Mouse (Mus musculus): ENCODE measurements at regions not wholly inside any gene's neighbourhood (a gene's known extent, or its start where the extent isn't known, plus 50 kb on each side); places are given as distances from the start of the nearest gene placed in this dataset.

- no peak overlapping the region for H3K4me3 ChIP-seq (ENCODE audit: control insufficient read depth, low read depth, low read length)
- no peak overlapping the region for H3K27ac ChIP-seq (ENCODE audit: control insufficient read depth, insufficient read depth, low read depth, low read length)
- TF ChIP-seq POLR2A (IDR thresholded peaks at IDR 0.05; ENCODE audit: control insufficient read depth, low read depth, low read length) (no peak), CTCF (IDR thresholded peaks at IDR 0.05; ENCODE audit: control insufficient read depth, insufficient read depth, insufficient replicate concordance, low read depth, low read length) (no peak)
- no peaks in the 10 kb centered on the region for H3K36me3 ChIP-seq (ENCODE audit: control insufficient read depth, insufficient read depth, low read length)
- peaks cover 2% of the 10 kb centered on the region; the same call in 1 of the 2 replicates for H3K4me1 ChIP-seq (ENCODE audit: control insufficient read depth, insufficient read depth, low read length)
- no peaks in the 10 kb centered on the region for H3K27me3 ChIP-seq (ENCODE audit: control insufficient read depth, insufficient read depth, low read length)
Measured at GRCm38 (mm10) chr14:47862556-47862955, 214.3 kb downstream of the Ktn1 start.

GRCm38 (mm10) chr14:47863067-47863466, 214.8 kb downstream of the Ktn1 start:
- H3K27ac ChIP-seq (ENCODE audit: control insufficient read depth, insufficient read depth, low read depth, low read length), result no peak overlapping the region
- H3K36me3 ChIP-seq (ENCODE audit: control insufficient read depth, insufficient read depth, low read length), result no peaks in the 10 kb centered on the region
- H3K4me3 ChIP-seq (ENCODE audit: control insufficient read depth, low read depth, low read length), result no peak overlapping the region
- TF ChIP-seq POLR2A (IDR thresholded peaks at IDR 0.05; ENCODE audit: control insufficient read depth, low read depth, low read length) (no peak), CTCF (IDR thresholded peaks at IDR 0.05; ENCODE audit: control insufficient read depth, insufficient read depth, insufficient replicate concordance, low read depth, low read length) (no peak)
- no peaks in the 10 kb centered on the region for H3K27me3 ChIP-seq (ENCODE audit: control insufficient read depth, insufficient read depth, low read length)
- peaks cover 2% of the 10 kb centered on the region; the same call in 1 of the 2 replicates for H3K4me1 ChIP-seq (ENCODE audit: control insufficient read depth, insufficient read depth, low read length)

- no peak overlapping the region for H3K27ac ChIP-seq (ENCODE audit: control insufficient read depth, insufficient read depth, low read depth, low read length)
- no peak overlapping the region for H3K4me3 ChIP-seq (ENCODE audit: control insufficient read depth, low read depth, low read length)
- TF ChIP-seq POLR2A (IDR thresholded peaks at IDR 0.05; ENCODE audit: control insufficient read depth, low read depth, low read length), result no peak
- no peak for TF ChIP-seq CTCF (IDR thresholded peaks at IDR 0.05; ENCODE audit: control insufficient read depth, insufficient read depth, insufficient replicate concordance, low read depth, low read length)
- no peaks in the 10 kb centered on the region for H3K36me3 ChIP-seq (ENCODE audit: control insufficient read depth, insufficient read depth, low read length)
- H3K4me1 ChIP-seq (ENCODE audit: control insufficient read depth, insufficient read depth, low read length), result peaks cover 2% of the 10 kb centered on the region; the same call in 1 of the 2 replicates
- H3K27me3 ChIP-seq (ENCODE audit: control insufficient read depth, insufficient read depth, low read length), result no peaks in the 10 kb centered on the region
Measured at GRCm38 (mm10) chr14:47863701-47864100, 215.5 kb downstream of the Ktn1 start.

- TF ChIP-seq POLR2A (IDR thresholded peaks at IDR 0.05; ENCODE audit: control insufficient read depth, low read depth, low read length) (no peak), CTCF (IDR thresholded peaks at IDR 0.05; ENCODE audit: control insufficient read depth, insufficient read depth, insufficient replicate concordance, low read depth, low read length) (no peak)
- Histone ChIP-seq H3K27me3 (ENCODE audit: control insufficient read depth, insufficient read depth, low read length) (no peaks in the 10 kb centered on the region), H3K36me3 (ENCODE audit: control insufficient read depth, insufficient read depth, low read length) (no peaks in the 10 kb centered on the region)
Measured at GRCm38 (mm10) chr14:47867017-47867416, 218.8 kb downstream of the Ktn1 start.

GRCm38 (mm10) chr14:47868258-47868780, 220.1 kb downstream of the Ktn1 start:
- no peak overlapping the region for H3K4me3 ChIP-seq (ENCODE audit: control insufficient read depth, low read depth, low read length)
- TF ChIP-seq POLR2A (IDR thresholded peaks at IDR 0.05; ENCODE audit: control insufficient read depth, low read depth, low read length) (no peak), CTCF (IDR thresholded peaks at IDR 0.05; ENCODE audit: control insufficient read depth, insufficient read depth, insufficient replicate concordance, low read depth, low read length) (no peak)
- no peak overlapping the region for H3K27ac ChIP-seq (ENCODE audit: control insufficient read depth, insufficient read depth, low read depth, low read length)
- peaks cover 2% of the 10 kb centered on the region; the same call in 1 of the 2 replicates for H3K4me1 ChIP-seq (ENCODE audit: control insufficient read depth, insufficient read depth, low read length)
- H3K27me3 ChIP-seq (ENCODE audit: control insufficient read depth, insufficient read depth, low read length), result no peaks in the 10 kb centered on the region
- H3K36me3 ChIP-seq (ENCODE audit: control insufficient read depth, insufficient read depth, low read length), result no peaks in the 10 kb centered on the region

More at GRCm38 (mm10) chr14:47867017-47867416, 218.8 kb downstream of the Ktn1 start:
- Histone ChIP-seq H3K4me3 (ENCODE audit: control insufficient read depth, low read depth, low read length) (no peak overlapping the region), H3K4me1 (ENCODE audit: control insufficient read depth, insufficient read depth, low read length) (peaks cover 2% of the 10 kb centered on the region; the same call in 1 of the 2 replicates), H3K27ac (ENCODE audit: control insufficient read depth, insufficient read depth, low read depth, low read length) (no peak overlapping the region)

- Histone ChIP-seq H3K36me3 (ENCODE audit: control insufficient read depth, insufficient read depth, low read length) (no peaks in the 10 kb centered on the region), H3K27ac (ENCODE audit: control insufficient read depth, insufficient read depth, low read depth, low read length) (no peak overlapping the region), H3K4me3 (ENCODE audit: control insufficient read depth, low read depth, low read length) (no peak overlapping the region), H3K4me1 (ENCODE audit: control insufficient read depth, insufficient read depth, low read length) (no peaks in the 10 kb centered on the region), H3K27me3 (ENCODE audit: control insufficient read depth, insufficient read depth, low read length) (no peaks in the 10 kb centered on the region)
- TF ChIP-seq POLR2A (IDR thresholded peaks at IDR 0.05; ENCODE audit: control insufficient read depth, low read depth, low read length) (no peak), CTCF (IDR thresholded peaks at IDR 0.05; ENCODE audit: control insufficient read depth, insufficient read depth, insufficient replicate concordance, low read depth, low read length) (no peak)
Measured at GRCm38 (mm10) chr14:47876585-47876984, 228.3 kb downstream of the Ktn1 start.

- H3K27ac ChIP-seq (ENCODE audit: control insufficient read depth, insufficient read depth, low read depth, low read length), result no peak overlapping the region
- no peaks in the 10 kb centered on the region for H3K4me1 ChIP-seq (ENCODE audit: control insufficient read depth, insufficient read depth, low read length)
- TF ChIP-seq CTCF (IDR thresholded peaks at IDR 0.05; ENCODE audit: control insufficient read depth, insufficient read depth, insufficient replicate concordance, low read depth, low read length), result no peak
- TF ChIP-seq POLR2A (IDR thresholded peaks at IDR 0.05; ENCODE audit: control insufficient read depth, low read depth, low read length), result no peak
- H3K36me3 ChIP-seq (ENCODE audit: control insufficient read depth, insufficient read depth, low read length), result no peaks in the 10 kb centered on the region
- no peak overlapping the region for H3K4me3 ChIP-seq (ENCODE audit: control insufficient read depth, low read depth, low read length)
- H3K27me3 ChIP-seq (ENCODE audit: control insufficient read depth, insufficient read depth, low read length), result no peaks in the 10 kb centered on the region
Measured at GRCm38 (mm10) chr14:47877167-47877566, 228.9 kb downstream of the Ktn1 start.
